Mouse (Mus musculus): ENCODE measurements at regions not wholly inside any gene's neighbourhood (a gene's known extent, or its start where the extent isn't known, plus 50 kb on each side); places are given as distances from the start of the nearest gene placed in this dataset.

GRCm38 (mm10) chr6:68606033-68606432 is 1070.4 kb upstream of the Tacstd2 start:
- DNase-seq (ENCODE audit: low read depth, low spot score), result peak; percentile 9
- TF ChIP-seq MAX (IDR thresholded peaks at IDR 0.05; ENCODE audit: low read length) (no peak), CTCF (IDR thresholded peaks at IDR 0.05 in 2 of 3, conservative IDR thresholded peaks at IDR 0.05 in 1 of 3; ENCODE audit: control insufficient read depth in 1 of 3, insufficient read depth in 1 of 3, low read depth in 2 of 3, low read length in 3 of 3, poor library complexity in 1 of 3, severe bottlenecking in 1 of 3) (peak in 2 of 3 experiments; percentile 4 to 53; a peak in 2 of 6 replicates), ZMIZ1 (IDR thresholded peaks at IDR 0.05; ENCODE audit: low read depth, low read length) (no peak), MEF2A (IDR thresholded peaks at IDR 0.05; ENCODE audit: extremely low read depth, insufficient replicate concordance, low read depth, low read length, poor library complexity, severe bottlenecking) (no peak), E2F4 (IDR thresholded peaks at IDR 0.05; ENCODE audit: borderline replicate concordance, low read depth, low read length) (no peak), JUND (IDR thresholded peaks at IDR 0.05; ENCODE audit: low read depth, low read length) (no peak), SIN3A (IDR thresholded peaks at IDR 0.05; ENCODE audit: low read length) (no peak), KAT2A (conservative IDR thresholded peaks at IDR 0.05; ENCODE audit: low read depth, low read length) (no peak), MYB (IDR thresholded peaks at IDR 0.05; ENCODE audit: low read depth, low read length) (no peak), POLR2A (IDR thresholded peaks at IDR 0.05; ENCODE audit: control insufficient read depth in 1 of 2, insufficient read depth in 1 of 2, low read depth in 1 of 2, low read length in 2 of 2, poor library complexity in 1 of 2) (no peak), UBTF (IDR thresholded peaks at IDR 0.05; ENCODE audit: borderline replicate concordance, insufficient read depth, low read depth, low read length) (no peak), ETS1 (IDR thresholded peaks at IDR 0.05; ENCODE audit: low read depth, low read length) (no peak), TBP (IDR thresholded peaks at IDR 0.05; ENCODE audit: low read depth, low read length) (no peak), USF1 (IDR thresholded peaks at IDR 0.05; ENCODE audit: low read depth, low read length) (no peak), USF2 (IDR thresholded peaks at IDR 0.05; ENCODE audit: borderline replicate concordance in 1 of 2, insufficient read depth in 1 of 2, low read depth in 1 of 2, low read length in 2 of 2) (no peak), POLR2AphosphoS5 (IDR thresholded peaks at IDR 0.05; ENCODE audit: borderline replicate concordance, low read depth, low read length) (no peak), HCFC1 (IDR thresholded peaks at IDR 0.05; ENCODE audit: low read depth, low read length) (no peak), ZKSCAN1 (IDR thresholded peaks at IDR 0.05; ENCODE audit: low read depth, low read length) (no peak), RAD21 (IDR thresholded peaks at IDR 0.05; ENCODE audit: low read depth, low read length) (peak; percentile 30), TAL1 (IDR thresholded peaks at IDR 0.05; ENCODE audit: low read length) (no peak), MAFK (IDR thresholded peaks at IDR 0.05; ENCODE audit: borderline replicate concordance, low read depth, low read length) (no peak), TCF12 (IDR thresholded peaks at IDR 0.05; ENCODE audit: low read depth, low read length) (no peak), ZC3H11A (IDR thresholded peaks at IDR 0.05; ENCODE audit: low read depth, low read length) (peak; percentile 29; the same call in 1 of the 2 replicates), RCOR1 (IDR thresholded peaks at IDR 0.05; ENCODE audit: low read depth, low read length) (no peak), POLR2AphosphoS2 (IDR thresholded peaks at IDR 0.05; ENCODE audit: low read length) (no peak), BHLHE40 (IDR thresholded peaks at IDR 0.05; ENCODE audit: borderline replicate concordance, low read depth, low read length) (no peak), ELF1 (IDR thresholded peaks at IDR 0.05; ENCODE audit: low read depth, low read length) (no peak), SMC3 (IDR thresholded peaks at IDR 0.05; ENCODE audit: low read depth, low read length) (peak; percentile 56)

More at GRCm38 (mm10) chr6:68606033-68606432, 1070.4 kb upstream of the Tacstd2 start:
- Histone ChIP-seq H3K27me3 (ENCODE audit: control insufficient read depth in 1 of 2, insufficient read depth in 2 of 2, low read length in 2 of 2) (no peaks in the 10 kb centered on the region), H3K4me3 (ENCODE audit: control insufficient read depth in 1 of 2, insufficient read depth in 1 of 2, low read depth in 2 of 2, low read length in 2 of 2) (no peak overlapping the region), H3K9me3 (replicated peaks; ENCODE audit: insufficient read depth, low read length) (no peaks in the 10 kb centered on the region), H3K79me2 (ENCODE audit: control insufficient read depth, insufficient read depth, low read length, poor library complexity) (no peaks in the 10 kb centered on the region), H3K9ac (ENCODE audit: control insufficient read depth, low read depth, low read length, poor library complexity, severe bottlenecking) (no peak overlapping the region), H3K36me3 (ENCODE audit: control insufficient read depth in 1 of 2, insufficient read depth in 2 of 2, low read length in 2 of 2) (no peaks in the 10 kb centered on the region), H3K27ac (ENCODE audit: control insufficient read depth, low read depth, low read length) (no peak overlapping the region), H3K4me1 (ENCODE audit: control insufficient read depth in 1 of 2, insufficient read depth in 2 of 2, low read length in 2 of 2) (no peaks in the 10 kb centered on the region)
